10 mouse cellular contexts compared by ENCODE assay signal in genomic region chr11:50114329-50114728, GRCm38 (mm10). TPM values are rescaled to one million over a fixed set of nuclear protein-coding genes. Genes with fewer than 3 reads are reported as not detected.
DNase-seq lines count a peak whose midpoint lies in the region; ATAC-seq and TF ChIP-seq lines count a peak whose summit lies in the region.
"Had no signal": no experiment of that assay in that cellular context is flagged by ENCODE, and none has a peak within 500 bp of the region (broad histone marks: within the 10 kb centered on the region; RNA-seq: fewer than 3 reads in every experiment).

No protein-coding gene starts in this region.

- 10% methylated on average over 5 of the region's 5 CpGs for WGBS in kidney, embryonic 16.5 days
- 13% methylated on average over 5 of the region's 5 CpGs for WGBS in heart, postnatal 0 days
- WGBS in midbrain, embryonic 11.5 days, result 14% methylated on average over 5 of the region's 5 CpGs

- peak; percentile 74 for TF ChIP-seq CTCF in heart, postnatal 0 days (IDR thresholded peaks at IDR 0.05; ENCODE audit: low read depth)

- no peaks in the 10 kb centered on the region for H3K9me3 ChIP-seq in kidney, embryonic 16.5 days (ENCODE audit: low read length)
- H3K9me3 ChIP-seq in heart, postnatal 0 days (replicated peaks; ENCODE audit: control insufficient read depth, low read length), result no peaks in the 10 kb centered on the region
- no peaks in the 10 kb centered on the region for H3K9me3 ChIP-seq in midbrain, embryonic 11.5 days (ENCODE audit: control insufficient read depth, low read length)
- H3K9me3 ChIP-seq: embryonic facial prominence, embryonic 13.5 days had no signal

- H3K4me2 ChIP-seq in kidney, embryonic 16.5 days (replicated peaks; ENCODE audit: low read depth, low read length), result no peak overlapping the region
- no peak overlapping the region for H3K4me2 ChIP-seq in heart, postnatal 0 days (ENCODE audit: low read depth, low read length)
- H3K4me2 ChIP-seq in midbrain, embryonic 11.5 days, result no peak overlapping the region
- H3K4me2 ChIP-seq: embryonic facial prominence, embryonic 13.5 days had no signal

- no peak overlapping the region for H3K27ac ChIP-seq in kidney, embryonic 16.5 days (ENCODE audit: low read length)
- H3K27ac ChIP-seq in heart, postnatal 0 days (ENCODE audit: low read depth), result no peak overlapping the region
- no peak overlapping the region for H3K27ac ChIP-seq in midbrain, embryonic 11.5 days (ENCODE audit: low read depth, low read length)
- H3K27ac ChIP-seq: embryonic facial prominence, embryonic 13.5 days had no signal

- ATAC-seq in kidney, embryonic 16.5 days (ENCODE audit: low FRiP score, low TSS enrichment), result no peak; the same call in 1 of the 2 replicates
- peak; percentile 62; the same call in 1 of the 2 replicates for ATAC-seq in heart, postnatal 0 days (ENCODE audit: insufficient read depth, low read depth)
- ATAC-seq in midbrain, embryonic 11.5 days (ENCODE audit: low FRiP score), result peak; percentile 54; the same call in 1 of the 2 replicates

- H3K4me3 ChIP-seq in kidney, embryonic 16.5 days (ENCODE audit: low read length), result no peak overlapping the region
- no peak overlapping the region for H3K4me3 ChIP-seq in heart, postnatal 0 days (ENCODE audit: low read depth, low read length)
- no peak overlapping the region for H3K4me3 ChIP-seq in midbrain, embryonic 11.5 days (ENCODE audit: low read depth, low read length)
- H3K4me3 ChIP-seq: embryonic facial prominence, embryonic 13.5 days; myocyte had no signal

- no peaks in the 10 kb centered on the region; the same call in 1 of the 2 replicates for H3K36me3 ChIP-seq in kidney, embryonic 16.5 days (ENCODE audit: insufficient read depth, low read length)
- H3K36me3 ChIP-seq in heart, postnatal 0 days (replicated peaks; ENCODE audit: control insufficient read depth, insufficient read depth, low read length), result no peaks in the 10 kb centered on the region; the same call in 1 of the 2 replicates
- H3K36me3 ChIP-seq in midbrain, embryonic 11.5 days (ENCODE audit: control insufficient read depth, insufficient read depth, low read length), result no peaks in the 10 kb centered on the region; the same call in 1 of the 2 replicates

- H3K4me1 ChIP-seq in kidney, embryonic 16.5 days (ENCODE audit: insufficient read depth, low read length), result no peaks in the 10 kb centered on the region
- no peaks in the 10 kb centered on the region for H3K4me1 ChIP-seq in heart, postnatal 0 days (ENCODE audit: control insufficient read depth, insufficient read depth)
- H3K4me1 ChIP-seq in midbrain, embryonic 11.5 days (ENCODE audit: control insufficient read depth, insufficient read depth, low read length), result no peaks in the 10 kb centered on the region
- H3K4me1 ChIP-seq: embryonic facial prominence, embryonic 13.5 days had no signal

- no peak for TF ChIP-seq EP300 in heart, postnatal 0 days (IDR thresholded peaks at IDR 0.05; ENCODE audit: low read depth)

- H3K27me3 ChIP-seq in kidney, embryonic 16.5 days (ENCODE audit: insufficient read depth, low read length), result no peaks in the 10 kb centered on the region
- no peaks in the 10 kb centered on the region for H3K27me3 ChIP-seq in heart, postnatal 0 days (ENCODE audit: control insufficient read depth, insufficient read depth, low read length)
- H3K27me3 ChIP-seq in midbrain, embryonic 11.5 days (ENCODE audit: control insufficient read depth, insufficient read depth, low read length), result no peaks in the 10 kb centered on the region
- H3K27me3 ChIP-seq: embryonic facial prominence, embryonic 13.5 days had no signal

- no peak overlapping the region for H3K9ac ChIP-seq in kidney, embryonic 16.5 days (replicated peaks; ENCODE audit: low read length)
- no peak overlapping the region for H3K9ac ChIP-seq in heart, postnatal 0 days (replicated peaks; ENCODE audit: low read depth, low read length)
- no peak overlapping the region for H3K9ac ChIP-seq in midbrain, embryonic 11.5 days (ENCODE audit: low read length)
- H3K9ac ChIP-seq: embryonic facial prominence, embryonic 13.5 days had no signal

- DNase-seq in kidney, adult 11 months, result peak; percentile 65
- DNase-seq in adrenal gland, postnatal 10 days, result peak; percentile 90
- DNase-seq in embryo, embryonic 9.5 days (ENCODE audit: extremely low spot score), result peak; percentile 75
- DNase-seq in heart, postnatal 0 days (ENCODE audit: low spot score), result peak; percentile 54
- DNase-seq in layer of hippocampus, postnatal 14 days (ENCODE audit: low spot score in 2 of 2), result peak; percentile 41 to 64
- peak; percentile 98 for DNase-seq in midbrain, embryonic 11.5 days (ENCODE audit: low spot score, missing footprints)
- DNase-seq in spleen, postnatal 4 days (ENCODE audit: low spot score in 2 of 2), result peak; percentile 83 to 94

RNA-seq across cellular contexts. Expression of gene Tbc1d9b, which starts 16.9 kb away (rescaled TPM):
- 44.3 and 47.2 TPM in 2 replicates for polyA plus RNA-seq in kidney, embryonic 16.5 days (2015; fragmentation: Nextera tagmentation; extraction: Ambion mirVana)
- total RNA-seq in adrenal gland, postnatal 10 days (2021), result 10 to 100 TPM; 65.2 to 76.3 TPM
- 37.6 and 49.0 TPM in 2 replicates for total RNA-seq in heart, postnatal 0 days (2014; rRNA removed; ENCODE audit: low replicate concordance)
- polyA plus RNA-seq in heart, postnatal 0 days (2015; fragmentation: Nextera tagmentation; extraction: Ambion mirVana), result 18.2 and 18.4 TPM in 2 replicates
- total RNA-seq in layer of hippocampus, postnatal 14 days (2021), result 100 to 1,000 TPM; 104 to 105 TPM
- polyA plus RNA-seq in midbrain, embryonic 11.5 days (2014; fragmentation: Nextera tagmentation; extraction: Ambion mirVana), result 27.6 and 30.0 TPM in 2 replicates

RNA-seq across cellular contexts. Expression of gene Mrnip, which starts 59.9 kb away (rescaled TPM):
- polyA plus RNA-seq in kidney, embryonic 16.5 days (2015; fragmentation: Nextera tagmentation; extraction: Ambion mirVana), result 21.7 and 23.2 TPM in 2 replicates
- total RNA-seq in adrenal gland, postnatal 10 days (2021), result 10 to 100 TPM; 12.1 to 17.9 TPM
- total RNA-seq in heart, postnatal 0 days (2014; rRNA removed; ENCODE audit: low replicate concordance), result 6.3 and 18.6 TPM in 2 replicates
- polyA plus RNA-seq in heart, postnatal 0 days (2015; fragmentation: Nextera tagmentation; extraction: Ambion mirVana), result 7.7 and 7.9 TPM in 2 replicates
- total RNA-seq in layer of hippocampus, postnatal 14 days (2021), result 10 to 100 TPM; 15.3 to 17.7 TPM
- 20.0 and 22.8 TPM in 2 replicates for polyA plus RNA-seq in midbrain, embryonic 11.5 days (2014; fragmentation: Nextera tagmentation; extraction: Ambion mirVana)
